Mouse (Mus musculus) E14TG2a.4 (cell line): ENCODE measurements around the gene Chn1.

Experiments used
- CTCF ChIP-seq: conservative IDR thresholded peaks from 2 replicates; pipeline ENCODE4 v1.5.1; 2014; ENCODE audit warnings: low read length
- NANOG ChIP-seq: IDR thresholded peaks from 2 replicates; pipeline ENCODE4 v1.6.1; 2014; ENCODE audit warnings: borderline replicate concordance, low read length, mixed read lengths
- POU5F1 ChIP-seq: IDR thresholded peaks from 2 replicates; pipeline ENCODE4 v1.6.1; 2014; ENCODE audit warnings: low read length, borderline replicate concordance

DNA sequence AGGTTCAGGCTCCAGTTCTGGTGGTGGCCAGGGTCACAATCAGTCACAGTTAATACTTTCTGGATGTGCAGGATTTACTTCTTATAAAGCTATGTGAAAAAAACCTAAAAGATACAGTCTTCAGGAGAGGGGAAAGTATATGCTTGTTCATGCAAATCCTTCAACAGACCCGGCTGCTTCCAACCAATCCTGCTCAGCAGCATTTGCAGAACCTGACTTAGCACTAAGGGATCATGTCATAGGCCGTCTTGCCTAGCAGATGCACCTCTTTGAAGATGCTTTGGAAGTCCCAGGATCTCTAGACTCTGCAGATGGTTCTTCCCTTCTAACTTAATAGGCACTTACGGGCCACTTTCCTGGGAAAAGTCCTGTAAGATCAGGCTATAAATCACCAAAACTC lies 117.2 kb downstream of the Chn1 start:
- TF ChIP-seq CTCF (no peak), POU5F1 (no peak), NANOG (no peak)
